Mouse (Mus musculus) limb, embryonic 14.5 days (tissue): ENCODE results near the gene Gcn1l1. TPM values are rescaled to one million over a fixed set of nuclear protein-coding genes. Genes with fewer than 3 reads are reported as not detected.

ENCODE experiments used
- ATAC-seq: fragments of 200-750 bp; cut with Nextera tagmentation; 2 replicates; pipeline ENCODE4 v1.8.0; 2017; ENCODE audit warnings: low read depth, moderate number of reproducible peaks, moderate TSS enrichment; ENCODE audit not compliant: low FRiP score
- DNase-seq: peaks from one replicate; pipeline ENCODE4 v3.0.0-alpha.2; 2015; ENCODE audit warnings: low spot score
- H3K27ac ChIP-seq: fragments of 300-500 bp; sonication (generic); replicated peaks from 2 replicates; pipeline ENCODE4 v1.5.1; 2014; ENCODE audit warnings: low read depth, mild to moderate bottlenecking, low read length, moderate library complexity, mixed read lengths
- H3K27me3 ChIP-seq: fragments of 300-500 bp; sonication (generic); 2 replicates; pipeline ENCODE4 v1.6.1; 2014; ENCODE audit warnings: low read length, mixed read lengths; ENCODE audit not compliant: control insufficient read depth, insufficient read depth
- H3K36me3 ChIP-seq: fragments of 300-500 bp; sonication (generic); 2 replicates; pipeline ENCODE4 v1.6.1; 2014; ENCODE audit warnings: mild to moderate bottlenecking, low read length, moderate library complexity, mixed read lengths; ENCODE audit not compliant: control insufficient read depth, insufficient read depth
- H3K4me1 ChIP-seq: fragments of 300-500 bp; sonication (generic); 2 replicates; pipeline ENCODE4 v1.6.1; 2014; ENCODE audit warnings: antibody characterized with exemption, low read length, mixed read lengths; ENCODE audit not compliant: control insufficient read depth, insufficient read depth
- H3K4me2 ChIP-seq: fragments of 300-500 bp; sonication (generic); replicated peaks from 2 replicates; pipeline ENCODE4 v1.6.1; 2014; ENCODE audit warnings: low read depth, mild to moderate bottlenecking, low read length, moderate library complexity; ENCODE audit not compliant: severe bottlenecking
- H3K4me3 ChIP-seq: fragments of 300-500 bp; sonication (generic); replicated peaks from 2 replicates; pipeline ENCODE4 v1.5.1; 2014; ENCODE audit warnings: low read length
- H3K9ac ChIP-seq: fragments of 300-500 bp; sonication (generic); 2 replicates; pipeline ENCODE4 v1.6.1; 2014; ENCODE audit warnings: mild to moderate bottlenecking, low read depth, low read length, moderate library complexity; ENCODE audit not compliant: severe bottlenecking
- H3K9me3 ChIP-seq: fragments of 300-500 bp; sonication (generic); 2 replicates; pipeline ENCODE4 v1.6.1; 2016; ENCODE audit warnings: low read length; ENCODE audit not compliant: control insufficient read depth
- POLR2A ChIP-seq: fragments of 200-500 bp; IDR thresholded peaks from 2 replicates; pipeline ENCODE4 v1.8.0; 2012; ENCODE audit warnings: inconsistent platforms, mild to moderate bottlenecking, moderate library complexity, borderline replicate concordance; ENCODE audit not compliant: insufficient read depth, insufficient read length; ENCODE audit errors: extremely low read depth
- WGBS: fragments of 180-500 bp; shearing (Covaris S2); extraction: QIAGEN DNeasy Blood & Tissue Kit; methylation state at CpG from one replicate; pipeline ENCODE4 v1.1.7; 2014; 5-methylcytosine and 5-hydroxymethylcytosine counted together
- polyA plus RNA-seq, 2 experiments: library from polyadenylated mRNA; depleted of rRNA in 1 of 2; stranded (reverse) in 1 of 2; unstranded in 1 of 2; fragments of >200 nt; fragmentation: Nextera tagmentation in 1 of 2; extraction: Ambion mirVana in 1 of 2; gene quantifications; 2 replicates each; pipeline versions ENCODE4 v1.2.1 to v1.2.3; 2012 to 2014

Gene Gcn1l1
- polyA plus RNA-seq, 2 experiments: 42.8 to 47.0 TPM

- no peak overlapping the region for H3K27ac ChIP-seq
- 88% methylated on average over 33 of the region's 33 CpGs for WGBS
- H3K9ac ChIP-seq: no peak overlapping the region
- TF ChIP-seq POLR2A: no peak
- H3K4me3 ChIP-seq: no peak overlapping the region
- DNase-seq: no peak
- no peak for ATAC-seq
- H3K4me2 ChIP-seq: no peak overlapping the region
- no peaks in the 10 kb centered on the region for H3K4me1 ChIP-seq
- H3K27me3 ChIP-seq: no peaks in the 10 kb centered on the region
- H3K9me3 ChIP-seq: no peaks in the 10 kb centered on the region
- peaks cover 68% of the 10 kb centered on the region for H3K36me3 ChIP-seq
Observed at GRCm38 (mm10) chr5:115553801-115554420, 11.1 kb upstream of the Gcn1l1 start.

GRCm38 (mm10) chr5:115554536-115555291 lies 10.3 kb upstream of the Gcn1l1 start:
- no peak for DNase-seq
- Histone ChIP-seq H3K4me3 (no peak overlapping the region), H3K9ac (no peak overlapping the region), H3K27ac (no peak overlapping the region), H3K4me1 (no peaks in the 10 kb centered on the region), H3K9me3 (no peaks in the 10 kb centered on the region), H3K27me3 (no peaks in the 10 kb centered on the region), H3K36me3 (peaks cover 60% of the 10 kb centered on the region), H3K4me2 (no peak overlapping the region)
- WGBS: 91% methylated on average over 18 of the region's 18 CpGs
- no peak for ATAC-seq
- TF ChIP-seq POLR2A: no peak

GRCm38 (mm10) chr5:115556217-115556616 lies 8.8 kb upstream of the Gcn1l1 start:
- Histone ChIP-seq H3K9me3 (no peaks in the 10 kb centered on the region), H3K27me3 (no peaks in the 10 kb centered on the region), H3K4me1 (peaks cover 6% of the 10 kb centered on the region), H3K36me3 (peaks cover 56% of the 10 kb centered on the region), H3K4me2 (no peak overlapping the region), H3K27ac (no peak overlapping the region), H3K4me3 (no peak overlapping the region), H3K9ac (no peak overlapping the region)
- TF ChIP-seq POLR2A: no peak
- peak; percentile 80 for DNase-seq
- no peak for ATAC-seq
- WGBS: 9% methylated on average over 8 of the region's 8 CpGs

- no peak overlapping the region for H3K4me3 ChIP-seq
- peaks cover 6% of the 10 kb centered on the region for H3K4me1 ChIP-seq
- no peaks in the 10 kb centered on the region for H3K9me3 ChIP-seq
- no peak for DNase-seq
- no peak for TF ChIP-seq POLR2A
- H3K9ac ChIP-seq: no peak overlapping the region
- 93% methylated on average over 14 of the region's 14 CpGs for WGBS
- peaks cover 55% of the 10 kb centered on the region for H3K36me3 ChIP-seq
- no peaks in the 10 kb centered on the region for H3K27me3 ChIP-seq
- H3K27ac ChIP-seq: no peak overlapping the region
- H3K4me2 ChIP-seq: no peak overlapping the region
- no peak for ATAC-seq
Observed at GRCm38 (mm10) chr5:115558182-115558794, 6.8 kb upstream of the Gcn1l1 start.

GRCm38 (mm10) chr5:115559237-115560101 lies 5.6 kb upstream of the Gcn1l1 start, which contains the start of gene Rplp0:
Gene Rplp0 (plus strand): TSS chr5:115559467.
- Histone ChIP-seq H3K27ac (peak within 1 kb of the TSS; percentile 84), H3K9me3 (no peaks in the 10 kb centered on the region), H3K9ac (peak within 1 kb of the TSS; percentile 97), H3K36me3 (peaks cover 53% of the 10 kb centered on the region), H3K4me3 (peak within 1 kb of the TSS; percentile 85), H3K4me2 (peak within 1 kb of the TSS; percentile 82), H3K4me1 (peaks cover 6% of the 10 kb centered on the region), H3K27me3 (no peaks in the 10 kb centered on the region)
- DNase-seq (peak; percentile 97), ATAC-seq (peak; percentile 98)
- peak; percentile 99 for TF ChIP-seq POLR2A
- WGBS: under 1% methylated on average over 75 of the region's 78 CpGs
